Mouse (Mus musculus) G1E (cell line): ENCODE data around the gene Prrx1. TPM values are rescaled to one million over a fixed set of nuclear protein-coding genes. Genes with fewer than 3 reads are reported as not detected.

ENCODE experiments used
- ATAC-seq: 2 replicates; pipeline ENCODE4 v1.8.0; 2016; ENCODE audit warnings: mild to moderate bottlenecking; ENCODE audit not compliant: insufficient number of reproducible peaks, poor library complexity, low FRiP score, severe bottlenecking; ENCODE audit errors: extremely low read depth
- DNase-seq: peaks from one replicate; pipeline ENCODE4 v3.0.0; 2012; ENCODE audit warnings: low spot score
- H3K27me3 ChIP-seq: 2 replicates; pipeline ENCODE4 v1.6.1; 2012; ENCODE audit warnings: mild to moderate bottlenecking, low read length, inconsistent platforms; ENCODE audit not compliant: insufficient read depth
- H3K36me3 ChIP-seq: replicated peaks from 2 replicates; pipeline ENCODE3; 2012; ENCODE audit warnings: mild to moderate bottlenecking, inconsistent platforms
- H3K4me1 ChIP-seq: 2 replicates; pipeline ENCODE4 v1.6.1; 2012; ENCODE audit warnings: low read depth, low read length, inconsistent platforms, mixed read lengths; ENCODE audit not compliant: insufficient read depth
- H3K4me3 ChIP-seq: 2 replicates; pipeline ENCODE4 v1.5.1; 2012; ENCODE audit warnings: low read depth, mild to moderate bottlenecking, inconsistent platforms, low read length, moderate library complexity, mixed read lengths
- H3K9me3 ChIP-seq: replicated peaks from 2 replicates; pipeline ENCODE4 v1.6.1; 2012; ENCODE audit warnings: inconsistent platforms
- CTCF ChIP-seq: IDR thresholded peaks from 2 replicates; pipeline ENCODE4 v1.5.1; 2012; ENCODE audit warnings: low read depth, low read length, inconsistent platforms, mixed read lengths
- GATA1 ChIP-seq: IDR thresholded peaks from 2 replicates; pipeline ENCODE4 v1.6.1; 2012; ENCODE audit warnings: borderline replicate concordance, low read length, inconsistent platforms, mixed read lengths
- GATA2 ChIP-seq: IDR thresholded peaks from 2 replicates; pipeline ENCODE4 v1.6.1; 2012; ENCODE audit warnings: low read depth, low read length, inconsistent platforms, borderline replicate concordance
- POLR2AphosphoS5 ChIP-seq: IDR thresholded peaks from 2 replicates; pipeline ENCODE4 v1.6.1; 2012; ENCODE audit warnings: low read depth, low read length, inconsistent platforms; ENCODE audit not compliant: insufficient replicate concordance
- TAL1 ChIP-seq: conservative IDR thresholded peaks from 2 replicates; pipeline ENCODE4 v1.6.1; 2012; ENCODE audit warnings: low read depth, low read length, inconsistent platforms, mixed read lengths
- polyA plus RNA-seq: library from polyadenylated mRNA; stranded (reverse); fragments of >175 nt; gene quantifications from 2 replicates; pipeline ENCODE4 v1.2.3, GENCODE M21; 2012
- total RNA-seq, 2 experiments: library from RNA; stranded (forward) in 1 of 2; stranded (reverse) in 1 of 2; fragments of 200-1000 nt in 1 of 2; fragments of >200 nt in 1 of 2; fragmentation: Nextera tagmentation in 1 of 2; gene quantifications; 2 replicates each; pipeline ENCODE4 v1.2.3; 2014 to 2017

Prrx1 gene
- total and polyA plus RNA-seq, 3 experiments: 0.05 TPM; not detected in 2

GRCm38 (mm10) chr1:163313921-163314725 is 613 bp upstream of the Prrx1 start:
- 0 out of 2 replicates have a peak, but pooled peaks cover 3% of the 10 kb centered on the region for H3K27me3 ChIP-seq
- no peaks in the 10 kb centered on the region for H3K4me1 ChIP-seq

GRCm38 (mm10) chr1:163311861-163312811 is 1.4 kb downstream of the Prrx1 start:
- ATAC-seq (no peak), DNase-seq (no peak)
- Histone ChIP-seq H3K27me3 (0 out of 2 replicates have a peak, but pooled peaks cover 3% of the 10 kb centered on the region), H3K4me1 (no peaks in the 10 kb centered on the region), H3K4me3 (no peak overlapping the region), H3K36me3 (no peaks in the 10 kb centered on the region), H3K9me3 (no peaks in the 10 kb centered on the region)
- TF ChIP-seq GATA2 (no peak), TAL1 (no peak), CTCF (no peak), POLR2AphosphoS5 (no peak)

More at GRCm38 (mm10) chr1:163313921-163314725, 613 bp upstream of the Prrx1 start:
- Histone ChIP-seq H3K4me3 (no peak overlapping the region), H3K9me3 (no peaks in the 10 kb centered on the region), H3K36me3 (no peaks in the 10 kb centered on the region)
- TF ChIP-seq TAL1: no peak
- no peak for TF ChIP-seq POLR2AphosphoS5
- no peak for TF ChIP-seq GATA2
- no peak for TF ChIP-seq CTCF
- no peak for ATAC-seq
- no peak for DNase-seq

- Histone ChIP-seq H3K9me3 (no peaks in the 10 kb centered on the region), H3K36me3 (no peaks in the 10 kb centered on the region), H3K4me3 (no peak overlapping the region), H3K27me3 (0 out of 2 replicates have a peak, but pooled peaks cover 3% of the 10 kb centered on the region), H3K4me1 (no peaks in the 10 kb centered on the region)
- DNase-seq (no peak), ATAC-seq (no peak)
- TF ChIP-seq CTCF: no peak
- TF ChIP-seq GATA1: no peak
- no peak for TF ChIP-seq POLR2AphosphoS5
- TF ChIP-seq GATA2: no peak
- TF ChIP-seq TAL1: no peak
These were observed 2.3 kb downstream of the Prrx1 start for GRCm38 (mm10) chr1:163311006-163311836.

- ATAC-seq (no peak), DNase-seq (no peak)
- H3K27me3 ChIP-seq: 0 out of 2 replicates have a peak, but pooled peaks cover 3% of the 10 kb centered on the region
- no peak for TF ChIP-seq TAL1
- no peak for TF ChIP-seq CTCF
- no peak for TF ChIP-seq POLR2AphosphoS5
- TF ChIP-seq GATA2: no peak
- TF ChIP-seq GATA1: no peak
- no peaks in the 10 kb centered on the region for H3K9me3 ChIP-seq
- H3K4me3 ChIP-seq: no peak overlapping the region
- H3K4me1 ChIP-seq: no peaks in the 10 kb centered on the region
- H3K36me3 ChIP-seq: no peaks in the 10 kb centered on the region
These were observed 3.3 kb downstream of the Prrx1 start for GRCm38 (mm10) chr1:163310023-163310754.

- ATAC-seq: no peak
- Histone ChIP-seq H3K4me3 (no peak overlapping the region), H3K27me3 (0 out of 2 replicates have a peak, but pooled peaks cover 3% of the 10 kb centered on the region), H3K36me3 (no peaks in the 10 kb centered on the region), H3K4me1 (no peaks in the 10 kb centered on the region), H3K9me3 (no peaks in the 10 kb centered on the region)
- no peak for DNase-seq
- no peak for TF ChIP-seq TAL1
- TF ChIP-seq GATA2: no peak
- no peak for TF ChIP-seq CTCF
- no peak for TF ChIP-seq POLR2AphosphoS5
- TF ChIP-seq GATA1: no peak
These were observed 4.0 kb downstream of the Prrx1 start for GRCm38 (mm10) chr1:163309466-163309865.
